Mouse (Mus musculus) limb, embryonic 10.5 days (tissue): ENCODE data around the gene Gm17617. TPM values are rescaled to one million over a fixed set of nuclear protein-coding genes. Genes with fewer than 3 reads are reported as not detected.
A peak's percentile ranks its signal among the peaks of the same experiment; 100 is the strongest.
"Not testable (repeated sequence)": the region's sequence is repeated elsewhere in the genome, so short reads cannot be mapped to it uniquely, and the experiment has no call there.

ENCODE experiments used
- DNase-seq: peaks from one replicate; pipeline ENCODE4 v3.0.0-alpha.2; 2017; ENCODE audit warnings: low spot score
- H3K27ac ChIP-seq: fragments of 300-500 bp; sonication (generic); 2 replicates; pipeline ENCODE4 v1.5.1; 2016; ENCODE audit warnings: mild to moderate bottlenecking
- H3K27me3 ChIP-seq: fragments of 300-500 bp; sonication (generic); 2 replicates; pipeline ENCODE4 v1.6.1; 2016; ENCODE audit warnings: low read depth, mild to moderate bottlenecking; ENCODE audit not compliant: poor library complexity, severe bottlenecking
- H3K36me3 ChIP-seq: fragments of 300-500 bp; sonication (generic); 2 replicates; pipeline ENCODE4 v1.6.1; 2016; ENCODE audit warnings: mild to moderate bottlenecking, moderate library complexity
- H3K4me1 ChIP-seq: fragments of 300-500 bp; sonication (generic); 2 replicates; pipeline ENCODE4 v1.6.1; 2016
- H3K4me3 ChIP-seq: fragments of 300-500 bp; sonication (generic); 2 replicates; pipeline ENCODE4 v1.5.1; 2016; ENCODE audit warnings: mild to moderate bottlenecking, moderate library complexity
- H3K9me3 ChIP-seq: fragments of 300-500 bp; sonication (generic); replicated peaks from 2 replicates; pipeline ENCODE4 v1.6.1; 2016; ENCODE audit warnings: mild to moderate bottlenecking
- WGBS: fragments of 180-500 bp; shearing (Covaris S2); methylation state at CpG from one replicate; pipeline ENCODE4 v1.1.7; 2016; 5-methylcytosine and 5-hydroxymethylcytosine counted together
- polyA plus RNA-seq: library from polyadenylated mRNA; unstranded; fragments of >200 nt; fragmentation: Nextera tagmentation; extraction: Ambion mirVana; gene quantifications from 2 replicates; pipeline ENCODE4 v1.2.1, GENCODE M21; 2016

Gene Gm17617
- polyA plus RNA-seq, 1 experiment from 2014 or later = not detected

- Histone ChIP-seq H3K4me1 (peaks cover 10% of the 10 kb centered on the region), H3K36me3 (peaks cover 25% of the 10 kb centered on the region), H3K9me3 (no peaks in the 10 kb centered on the region), H3K27ac (peak overlapping the region; percentile 92), H3K27me3 (no peaks in the 10 kb centered on the region), H3K4me3 (peak overlapping the region; percentile 88)
- WGBS = 26% methylated on average over 8 of the region's 8 CpGs
- peak; percentile 33 for DNase-seq
These were observed 27.2 kb downstream of the Gm17617 start for GRCm38 (mm10) chr13:55105953-55106691.

DNA sequence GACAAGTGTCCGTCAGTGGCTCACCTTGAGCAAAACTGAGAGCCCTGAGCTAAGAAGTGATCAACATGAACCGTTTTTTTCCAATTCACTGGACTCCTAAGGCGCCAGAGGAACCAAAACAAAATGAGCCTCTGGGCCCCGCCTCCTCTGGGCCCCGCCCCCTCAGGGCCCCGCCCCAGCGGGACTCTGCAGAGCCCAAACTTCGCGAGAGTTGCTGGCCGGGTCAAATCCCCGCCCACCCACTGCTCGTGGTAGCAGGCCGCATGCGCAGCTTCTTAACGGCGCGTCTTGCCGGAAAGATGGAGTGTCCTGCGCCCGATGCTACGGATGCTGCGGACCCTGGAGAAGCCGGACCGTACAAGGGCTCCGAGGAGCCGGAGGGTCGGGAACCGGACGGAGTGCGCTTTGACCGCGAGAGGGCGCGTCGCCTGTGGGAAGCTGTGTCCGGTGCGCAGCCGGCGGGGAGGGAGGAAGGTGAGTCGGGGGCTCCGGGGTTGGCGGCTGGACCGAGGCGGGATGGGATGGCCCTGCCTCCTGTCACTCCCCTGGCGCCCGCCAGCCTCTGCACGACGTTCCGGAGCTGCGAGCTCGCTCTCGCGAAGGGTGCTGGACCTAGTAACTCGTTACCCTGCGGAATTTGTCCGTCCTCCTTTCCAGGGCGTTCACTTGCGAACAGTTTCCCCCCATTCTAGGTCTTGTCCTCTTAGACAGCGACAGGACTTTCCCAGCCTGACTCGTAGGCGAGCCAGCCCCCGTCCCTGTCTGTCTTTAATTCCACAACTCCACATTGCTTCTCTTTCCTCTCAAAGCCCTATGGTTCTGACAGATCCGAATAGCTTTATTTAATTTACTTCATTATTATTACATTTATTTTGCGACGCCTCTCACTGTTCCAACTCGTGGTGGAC is 28.0 kb downstream of the Gm17617 start, which contains the start of gene Zfp346:
TSS of gene Zfp346 (plus strand) at position 267 of the 908 bp plus-strand sequence.
- H3K4me3 ChIP-seq = peak within 1 kb of the TSS; percentile 88
- H3K4me1 ChIP-seq = peaks cover 11% of the 10 kb centered on the region
- no peaks in the 10 kb centered on the region for H3K27me3 ChIP-seq
- peak within 1 kb of the TSS; percentile 92 for H3K27ac ChIP-seq
- DNase-seq = peak; percentile 96
- H3K9me3 ChIP-seq = no peaks in the 10 kb centered on the region
- peaks cover 24% of the 10 kb centered on the region for H3K36me3 ChIP-seq
- WGBS = under 1% methylated on average over 65 of the region's 66 CpGs

GRCm38 (mm10) chr13:55103351-55103750 is 30.0 kb downstream of the Gm17617 start:
- Histone ChIP-seq H3K4me3 (no peak overlapping the region), H3K9me3 (no peaks in the 10 kb centered on the region)
- WGBS = 72% methylated on average over 2 of the region's 2 CpGs

DNA sequence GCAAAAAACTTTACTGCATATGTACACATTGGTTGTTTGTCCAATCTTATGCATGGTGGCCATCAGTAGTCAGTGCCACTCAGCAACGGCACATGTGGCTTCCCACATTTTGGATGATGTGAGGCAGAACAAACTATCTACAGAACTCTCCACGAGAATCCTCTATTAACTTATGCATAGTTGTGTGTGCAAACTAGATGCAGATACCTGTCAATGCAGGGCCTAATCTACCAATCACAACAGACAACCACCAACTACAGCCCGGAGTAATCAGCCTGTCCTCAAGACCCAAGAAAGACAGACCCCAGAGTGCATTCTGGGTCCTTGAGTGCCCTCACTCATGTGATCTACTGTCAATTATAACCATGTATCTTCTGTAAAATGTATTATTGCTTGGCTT is 31.0 kb downstream of the Gm17617 start:
- Histone ChIP-seq H3K4me3 (no peak overlapping the region), H3K27ac (no peak overlapping the region), H3K36me3 (peaks cover 1% of the 10 kb centered on the region), H3K27me3 (no peaks in the 10 kb centered on the region), H3K4me1 (peaks cover 22% of the 10 kb centered on the region), H3K9me3 (no peaks in the 10 kb centered on the region)
- WGBS = 92% methylated on average over 3 of the region's 3 CpGs
- DNase-seq = peak; percentile 17

More at GRCm38 (mm10) chr13:55103351-55103750, 30.0 kb downstream of the Gm17617 start:
- DNase-seq = no peak
- Histone ChIP-seq H3K36me3 (peaks cover 11% of the 10 kb centered on the region), H3K4me1 (peaks cover 22% of the 10 kb centered on the region), H3K27me3 (no peaks in the 10 kb centered on the region), H3K27ac (no peak overlapping the region)

DNA sequence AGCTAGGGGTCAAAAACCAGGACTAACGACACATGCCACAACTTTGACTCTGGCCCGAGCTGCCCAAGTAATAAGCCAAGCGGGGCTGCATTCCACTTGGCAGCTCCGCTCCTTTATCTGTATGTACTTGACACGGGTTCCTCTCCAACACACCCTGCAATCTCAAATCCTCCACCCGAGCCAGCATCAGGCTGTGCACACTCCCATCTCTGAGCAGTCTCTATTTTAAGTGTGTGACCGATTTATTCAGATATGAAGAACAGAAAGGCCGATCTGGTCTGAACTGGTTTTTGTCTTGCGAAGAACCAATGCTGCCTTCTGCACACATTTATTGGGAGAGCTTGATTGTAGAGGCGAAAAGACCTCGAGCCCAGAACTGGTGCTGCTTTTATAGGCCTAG is 31.7 kb downstream of the Gm17617 start:
- Histone ChIP-seq H3K9me3 (no peaks in the 10 kb centered on the region), H3K27me3 (no peaks in the 10 kb centered on the region), H3K36me3 (no peaks in the 10 kb centered on the region), H3K4me3 (no peak overlapping the region), H3K4me1 (peaks cover 22% of the 10 kb centered on the region), H3K27ac (no peak overlapping the region)
- 96% methylated on average over 11 of the region's 11 CpGs for WGBS
- peak; percentile 26 for DNase-seq

- H3K9me3 ChIP-seq = no peaks in the 10 kb centered on the region
- DNase-seq = peak; percentile 92
- peak within 1 kb of the TSS; percentile 92 for H3K4me3 ChIP-seq
- under 1% methylated on average over 81 of the region's 81 CpGs for WGBS
- peaks cover 12% of the 10 kb centered on the region for H3K4me1 ChIP-seq
- no peaks in the 10 kb centered on the region for H3K27me3 ChIP-seq
- peak within 1 kb of the TSS; percentile 95 for H3K27ac ChIP-seq
- no peaks in the 10 kb centered on the region for H3K36me3 ChIP-seq
These were observed 33.4 kb downstream of the Gm17617 start, which contains the start of gene Uimc1 for GRCm38 (mm10) chr13:55099726-55100478. Gene Uimc1, minus strand, starts transcription at chr13:55100300.

DNA sequence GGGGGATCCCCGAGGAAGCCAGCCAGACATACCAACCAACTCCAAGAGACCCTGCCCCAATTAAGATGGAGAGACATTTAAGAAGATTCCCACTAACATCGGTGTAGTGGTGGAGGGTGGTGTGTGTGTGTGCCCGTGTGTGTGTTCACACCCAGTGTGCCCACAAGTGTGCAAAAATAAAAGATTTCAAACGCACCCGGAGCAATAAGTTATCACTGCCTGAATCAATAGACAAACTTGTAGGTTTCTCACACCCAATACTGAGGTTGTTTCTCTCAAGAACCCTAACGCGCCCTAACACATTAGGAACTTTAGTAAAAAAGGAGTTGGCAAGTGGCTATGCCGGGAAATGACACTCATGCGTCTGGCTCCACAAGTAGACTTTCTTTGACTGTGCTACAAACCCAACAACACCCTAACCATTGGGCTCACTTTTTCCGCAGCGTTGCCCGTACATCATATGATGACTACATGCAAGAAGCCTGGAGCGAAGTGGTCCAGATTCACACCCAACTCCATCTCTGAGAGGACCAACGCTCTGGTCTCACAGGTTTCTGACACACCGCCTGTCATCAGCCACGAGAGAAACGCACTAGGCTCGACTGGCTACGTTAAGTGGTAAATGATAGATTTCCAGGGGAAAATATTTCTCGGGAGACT is 34.2 kb downstream of the Gm17617 start:
- Histone ChIP-seq H3K9me3 (no peaks in the 10 kb centered on the region), H3K4me1 (peaks cover 12% of the 10 kb centered on the region), H3K36me3 (no peaks in the 10 kb centered on the region), H3K27me3 (no peaks in the 10 kb centered on the region), H3K4me3 (peak overlapping the region; percentile 92), H3K27ac (peak overlapping the region; percentile 95)
- 41% methylated on average over 20 of the region's 20 CpGs for WGBS
- no peak for DNase-seq

- H3K27me3 ChIP-seq, H3K27ac ChIP-seq, H3K4me3 ChIP-seq, H3K9me3 ChIP-seq, DNase-seq, H3K36me3 ChIP-seq: not testable (repeated sequence)
- peaks cover 12% of the 10 kb centered on the region for H3K4me1 ChIP-seq
- 94% methylated on average over 3 of the region's 3 CpGs for WGBS
These were observed 35.5 kb downstream of the Gm17617 start for GRCm38 (mm10) chr13:55097841-55098240.

DNA sequence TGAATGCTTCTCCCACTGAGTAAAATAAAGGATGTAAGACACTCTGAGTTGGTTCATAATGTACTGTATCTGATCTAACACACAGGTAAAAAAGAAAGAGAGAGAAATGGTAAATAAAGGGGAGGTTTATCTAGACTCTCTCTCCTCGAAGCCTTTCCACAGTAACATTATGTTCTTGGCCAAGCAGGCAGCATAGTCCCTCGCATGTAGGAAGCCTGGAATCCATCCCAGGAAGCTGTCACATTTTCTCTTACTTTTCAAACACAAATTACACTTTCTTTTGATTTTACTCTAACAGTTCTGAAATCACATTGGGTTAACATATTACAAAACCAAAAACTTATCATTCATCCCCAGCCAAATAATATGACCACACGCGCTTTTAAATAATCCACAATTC is 40.8 kb downstream of the Gm17617 start:
- DNase-seq = no peak

More for the DNA sequence above, 40.8 kb downstream of the Gm17617 start:
- peaks cover 29% of the 10 kb centered on the region for H3K36me3 ChIP-seq
- H3K27me3 ChIP-seq = no peaks in the 10 kb centered on the region
- H3K27ac ChIP-seq = no peak overlapping the region
- H3K4me1 ChIP-seq = no peaks in the 10 kb centered on the region
- H3K9me3 ChIP-seq = no peaks in the 10 kb centered on the region
- 94% methylated on average over 4 of the region's 4 CpGs for WGBS
- H3K4me3 ChIP-seq = no peak overlapping the region

Other genes with a start within 250 kb of the Gm17617 start
- gene Unc5a, start 184.1 kb downstream of the Gm17617 start, polyA plus RNA-seq = 1.3 and 1.6 TPM in 2 replicates
- gene Hk3, start 112.2 kb downstream of the Gm17617 start, polyA plus RNA-seq = 0.33 and 0.53 TPM in 2 replicates
- gene Uimc1, start 33.2 kb downstream of the Gm17617 start, polyA plus RNA-seq = 21.2 and 24.4 TPM in 2 replicates
- gene Zfp346, start 28.2 kb downstream of the Gm17617 start, polyA plus RNA-seq = 25.0 and 30.0 TPM in 2 replicates
- 0.73 and 2.1 TPM in 2 replicates for gene Fgfr4, start 19.1 kb upstream of the Gm17617 start, polyA plus RNA-seq
- 63.5 and 69.1 TPM in 2 replicates for gene Nsd1, start 76.2 kb upstream of the Gm17617 start, polyA plus RNA-seq
- 472 and 529 TPM in 2 replicates for gene Prelid1, start 187.0 kb upstream of the Gm17617 start, polyA plus RNA-seq
- 79.0 and 85.8 TPM in 2 replicates for gene Rab24, start 188.4 kb upstream of the Gm17617 start, polyA plus RNA-seq
- gene Mxd3, start 196.3 kb upstream of the Gm17617 start, polyA plus RNA-seq = 15.8 and 27.5 TPM in 2 replicates
- 112 and 113 TPM in 2 replicates for gene Lman2, start 229.2 kb upstream of the Gm17617 start, polyA plus RNA-seq
- 0.70 and 1.1 TPM in 2 replicates for gene Rgs14, start 236.2 kb upstream of the Gm17617 start, polyA plus RNA-seq